35 mouse cellular contexts compared by ENCODE assay signal in genomic region chr10:14311962-14312361, GRCm38 (mm10).
"Had no signal": no experiment of that assay in that cellular context is flagged by ENCODE, and none has a peak within 500 bp of the region (broad histone marks: within the 10 kb centered on the region; RNA-seq: fewer than 3 reads in every experiment).

No protein-coding gene starts in this region.

- H3K4me1 ChIP-seq: heart, embryonic 12.5 days; heart, embryonic 13.5 days; heart, embryonic 15.5 days; hindbrain, embryonic 10.5 days; hindbrain, embryonic 12.5 days; hindbrain, embryonic 13.5 days; hindbrain, embryonic 15.5 days; intestine, embryonic 15.5 days; kidney, embryonic 15.5 days had no signal

- H3K36me3 ChIP-seq: heart, embryonic 12.5 days; heart, embryonic 13.5 days; heart, embryonic 15.5 days; hindbrain, embryonic 10.5 days; hindbrain, embryonic 12.5 days; hindbrain, embryonic 13.5 days; hindbrain, embryonic 15.5 days; intestine, embryonic 15.5 days; kidney, embryonic 15.5 days had no signal

- DNase-seq: heart, postnatal 10 days; heart, postnatal 14 days; heart, postnatal 36 days; heart, postnatal 4 days; kidney, adult 11 months; kidney, adult 18-20 months; kidney, adult 2 months; kidney, adult 8-10 months; kidney, adult 9 months; kidney, postnatal 10 days; kidney, postnatal 14 days; kidney, postnatal 25 days; kidney, postnatal 36 days; kidney, postnatal 4 days; layer of hippocampus, adult 9-11 months; layer of hippocampus, postnatal 36 days had no signal

- ATAC-seq: hindbrain, embryonic 16.5 days; hindbrain, postnatal 0 days; inflammation-experienced regulatory T-cells, adult 6 months; intestine, embryonic 15.5 days; intestine, embryonic 16.5 days; intestine, postnatal 0 days had no signal

- H3K4me2 ChIP-seq: heart, embryonic 11.5 days; heart, embryonic 12.5 days; heart, embryonic 13.5 days; heart, embryonic 15.5 days; hindbrain, embryonic 12.5 days; hindbrain, embryonic 13.5 days; hindbrain, embryonic 14.5 days; hindbrain, embryonic 15.5 days; intestine, embryonic 15.5 days; kidney, embryonic 15.5 days had no signal

- H3K27ac ChIP-seq: heart, embryonic 13.5 days; heart, embryonic 15.5 days; hindbrain, embryonic 10.5 days; hindbrain, embryonic 12.5 days; hindbrain, embryonic 13.5 days; hindbrain, embryonic 14.5 days; hindbrain, embryonic 15.5 days; hindbrain, postnatal 0 days; intestine, embryonic 15.5 days; kidney, embryonic 15.5 days; kidney, postnatal 0 days; layer of hippocampus, adult 2 months; left cerebral cortex, adult 2 months had no signal

- H3K9ac ChIP-seq: heart, embryonic 12.5 days; heart, embryonic 13.5 days; heart, embryonic 15.5 days; hindbrain, embryonic 12.5 days; hindbrain, embryonic 13.5 days; hindbrain, embryonic 14.5 days; hindbrain, embryonic 15.5 days; intestine, embryonic 15.5 days; kidney, embryonic 15.5 days had no signal

- H3K9me3 ChIP-seq: heart, embryonic 12.5 days; heart, embryonic 13.5 days; heart, embryonic 15.5 days; hindbrain, embryonic 10.5 days; hindbrain, embryonic 12.5 days; hindbrain, embryonic 13.5 days; hindbrain, embryonic 15.5 days; intestine, embryonic 15.5 days; kidney, embryonic 15.5 days had no signal

- H3K27me3 ChIP-seq: heart, embryonic 12.5 days; heart, embryonic 13.5 days; heart, embryonic 15.5 days; hindbrain, embryonic 12.5 days; hindbrain, embryonic 13.5 days; hindbrain, embryonic 15.5 days; intestine, embryonic 15.5 days; kidney, embryonic 15.5 days had no signal

- H3K4me3 ChIP-seq: heart, embryonic 12.5 days; heart, embryonic 13.5 days; heart, embryonic 15.5 days; hindbrain, embryonic 10.5 days; hindbrain, embryonic 12.5 days; hindbrain, embryonic 13.5 days; hindbrain, embryonic 15.5 days; intestine, embryonic 15.5 days; kidney, embryonic 15.5 days; layer of hippocampus, adult 2 months; left cerebral cortex, adult 2 months had no signal
